Mouse (Mus musculus): ENCODE data around the gene Cycs. TPM values are rescaled to one million over a fixed set of nuclear protein-coding genes. Genes with fewer than 3 reads are reported as not detected.

Cycs gene
- total RNA-seq (2014; rRNA removed) (48.8 and 74.0 TPM in 2 replicates), polyA plus RNA-seq (2015; fragmentation: Nextera tagmentation; extraction: Ambion mirVana) (74.7 and 87.9 TPM in 2 replicates)

GRCm38 (mm10) chr6:50566141-50566996, at the start of gene Cycs:
TSS of gene Cycs (minus strand) at chr6:50566538.
- H3K4me1 ChIP-seq (ENCODE audit: insufficient read depth) = 0 out of 2 replicates have a peak, but pooled peaks cover 10% of the 10 kb centered on the region
- peak within 1 kb of the TSS; percentile 94 for H3K9ac ChIP-seq
- H3K27me3 ChIP-seq (ENCODE audit: insufficient read depth, low read length) = no peaks in the 10 kb centered on the region
- DNase-seq = peak; percentile 100
- H3K27ac ChIP-seq (ENCODE audit: low read depth, low read length) = peak within 1 kb of the TSS; percentile 94
- H3K4me3 ChIP-seq (ENCODE audit: low read depth, low read length) = peak within 1 kb of the TSS; percentile 54
- WGBS = under 1% methylated on average over 78 of the region's 78 CpGs
- TF ChIP-seq CTCF (IDR thresholded peaks at IDR 0.05; ENCODE audit: low read depth) = peak; percentile 68
- peaks cover 12% of the 10 kb centered on the region for H3K36me3 ChIP-seq (ENCODE audit: insufficient read depth)
- peak within 1 kb of the TSS; percentile 83 for H3K4me2 ChIP-seq (ENCODE audit: low read depth)
- no peaks in the 10 kb centered on the region for H3K9me3 ChIP-seq (ENCODE audit: low read length)
- peak; percentile 98 for ATAC-seq

DNA sequence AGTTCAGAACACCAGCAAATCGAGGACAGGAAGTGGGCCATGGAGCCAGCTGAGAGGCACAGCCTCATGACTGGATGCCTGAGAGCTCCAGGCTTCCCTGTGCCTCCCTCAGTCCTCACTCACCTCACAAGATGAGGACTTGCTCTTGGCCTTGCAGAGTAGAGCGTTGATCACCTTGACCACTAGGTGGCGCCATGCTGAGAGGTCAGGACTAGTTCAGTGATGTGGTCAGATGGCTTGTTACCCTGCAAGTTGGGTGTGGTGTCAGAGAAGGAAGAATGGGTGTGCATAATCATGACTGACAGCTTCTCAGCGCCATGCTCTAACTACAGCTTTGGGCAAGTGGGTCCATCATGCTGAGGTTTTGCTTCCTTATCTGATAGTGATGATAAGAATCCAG, 35.3 kb upstream of the Cycs start:
- Histone ChIP-seq H3K9me3 (ENCODE audit: low read length) (no peaks in the 10 kb centered on the region), H3K27me3 (ENCODE audit: insufficient read depth, low read length) (no peaks in the 10 kb centered on the region), H3K4me2 (ENCODE audit: low read depth) (no peak overlapping the region), H3K4me1 (ENCODE audit: insufficient read depth) (no peaks in the 10 kb centered on the region), H3K9ac (no peak overlapping the region), H3K4me3 (ENCODE audit: low read depth, low read length) (no peak overlapping the region), H3K27ac (ENCODE audit: low read depth, low read length) (no peak overlapping the region), H3K36me3 (ENCODE audit: insufficient read depth) (no peaks in the 10 kb centered on the region)
- ATAC-seq = no peak
- TF ChIP-seq CTCF (IDR thresholded peaks at IDR 0.05; ENCODE audit: low read depth) = peak; percentile 65
- DNase-seq = no peak
- 28% methylated on average over 4 of the region's 4 CpGs for WGBS

DNA sequence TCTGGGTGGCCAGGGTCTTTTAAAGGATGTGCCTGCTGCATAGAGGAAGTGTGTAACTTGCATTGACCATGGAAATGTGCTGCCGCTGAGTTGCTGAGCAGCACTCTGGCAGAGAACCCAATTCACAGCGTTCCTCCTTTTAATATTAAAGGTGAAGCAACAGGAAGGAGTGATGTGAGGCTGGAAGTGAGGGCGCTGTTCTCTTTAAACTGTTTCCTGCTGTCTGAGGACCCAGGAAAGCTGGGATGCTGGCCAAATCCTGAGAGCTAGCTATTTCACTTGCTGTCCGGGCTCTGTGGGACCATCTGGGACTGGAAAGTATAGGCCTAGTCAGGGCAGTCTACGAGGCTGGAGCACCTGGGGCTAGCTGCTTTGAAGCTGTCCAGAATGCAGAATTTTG, 32.2 kb upstream of the Cycs start:
- DNase-seq (no peak), ATAC-seq (no peak)
- Histone ChIP-seq H3K4me3 (ENCODE audit: low read depth, low read length) (no peak overlapping the region), H3K27me3 (ENCODE audit: insufficient read depth, low read length) (no peaks in the 10 kb centered on the region), H3K4me1 (ENCODE audit: insufficient read depth) (no peaks in the 10 kb centered on the region), H3K27ac (ENCODE audit: low read depth, low read length) (no peak overlapping the region), H3K9ac (no peak overlapping the region), H3K9me3 (ENCODE audit: low read length) (no peaks in the 10 kb centered on the region), H3K36me3 (ENCODE audit: insufficient read depth) (no peaks in the 10 kb centered on the region), H3K4me2 (ENCODE audit: low read depth) (no peak overlapping the region)
- no peak for TF ChIP-seq CTCF (IDR thresholded peaks at IDR 0.05; ENCODE audit: low read depth)
- 35% methylated on average over 5 of the region's 5 CpGs for WGBS

GRCm38 (mm10) chr6:50596301-50597211, 30.2 kb upstream of the Cycs start, which contains the start of gene 4921507P07Rik:
TSS of gene 4921507P07Rik (minus strand) at chr6:50596632.
- peak; percentile 95 for ATAC-seq
- no peaks in the 10 kb centered on the region for H3K36me3 ChIP-seq (ENCODE audit: insufficient read depth)
- peak within 1 kb of the TSS; percentile 100 for H3K4me2 ChIP-seq (ENCODE audit: low read depth)
- no peaks in the 10 kb centered on the region for H3K4me1 ChIP-seq (ENCODE audit: insufficient read depth)
- peak; percentile 89 for DNase-seq
- H3K9ac ChIP-seq = peak within 1 kb of the TSS; percentile 74
- H3K4me3 ChIP-seq (ENCODE audit: low read depth, low read length) = peak within 1 kb of the TSS; percentile 65
- WGBS = 3% methylated on average over 60 of the region's 62 CpGs
- H3K9me3 ChIP-seq (ENCODE audit: low read length) = no peaks in the 10 kb centered on the region
- H3K27me3 ChIP-seq (ENCODE audit: insufficient read depth, low read length) = no peaks in the 10 kb centered on the region
- H3K27ac ChIP-seq (ENCODE audit: low read depth, low read length) = peak within 1 kb of the TSS; percentile 54; the same call in 1 of the 2 replicates
- TF ChIP-seq CTCF (IDR thresholded peaks at IDR 0.05; ENCODE audit: low read depth) = peak; percentile 83

DNA sequence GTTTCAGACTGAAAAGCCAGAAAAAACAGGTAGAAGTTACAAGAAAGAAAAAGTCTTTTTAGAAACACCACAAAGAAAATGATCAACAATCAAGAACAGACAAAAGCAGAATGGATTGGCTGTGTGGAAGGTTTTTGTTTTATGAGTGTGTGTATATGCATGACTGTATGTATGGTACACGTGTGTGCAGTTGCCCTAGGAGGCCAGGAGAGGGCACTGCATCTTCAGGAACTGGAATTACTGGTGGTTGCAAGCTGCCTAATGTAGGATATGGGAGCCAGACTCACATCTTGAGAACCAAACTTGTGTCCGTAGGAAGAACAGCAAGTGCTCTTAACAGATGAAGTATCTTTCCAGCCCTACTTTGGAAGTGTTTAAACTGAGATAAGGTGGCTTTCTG, 28.0 kb upstream of the Cycs start:
- ATAC-seq (no peak), DNase-seq (no peak)
- Histone ChIP-seq H3K4me3 (ENCODE audit: low read depth, low read length) (no peak overlapping the region), H3K9ac (no peak overlapping the region), H3K27ac (ENCODE audit: low read depth, low read length) (no peak overlapping the region), H3K4me1 (ENCODE audit: insufficient read depth) (no peaks in the 10 kb centered on the region), H3K9me3 (ENCODE audit: low read length) (no peaks in the 10 kb centered on the region), H3K27me3 (ENCODE audit: insufficient read depth, low read length) (no peaks in the 10 kb centered on the region), H3K36me3 (ENCODE audit: insufficient read depth) (no peaks in the 10 kb centered on the region), H3K4me2 (ENCODE audit: low read depth) (no peak overlapping the region)
- TF ChIP-seq CTCF (IDR thresholded peaks at IDR 0.05; ENCODE audit: low read depth) = no peak
- 80% methylated on average over 2 of the region's 2 CpGs for WGBS

GRCm38 (mm10) chr6:50593334-50593845, 27.1 kb upstream of the Cycs start:
- Histone ChIP-seq H3K27ac (ENCODE audit: low read depth, low read length) (no peak overlapping the region), H3K4me3 (ENCODE audit: low read depth, low read length) (no peak overlapping the region), H3K9me3 (ENCODE audit: low read length) (no peaks in the 10 kb centered on the region), H3K27me3 (ENCODE audit: insufficient read depth, low read length) (no peaks in the 10 kb centered on the region), H3K36me3 (ENCODE audit: insufficient read depth) (no peaks in the 10 kb centered on the region), H3K4me1 (ENCODE audit: insufficient read depth) (no peaks in the 10 kb centered on the region), H3K9ac (no peak overlapping the region), H3K4me2 (ENCODE audit: low read depth) (no peak overlapping the region)
- ATAC-seq (no peak), DNase-seq (no peak)
- 74% methylated on average over 10 of the region's 10 CpGs for WGBS
- peak; percentile 50 for TF ChIP-seq CTCF (IDR thresholded peaks at IDR 0.05; ENCODE audit: low read depth)
